Mouse (Mus musculus): Measurements from ENCODE around the gene Erc1. TPM values are rescaled to one million over a fixed set of nuclear protein-coding genes. Genes with fewer than 3 reads are reported as not detected.

The Erc1 gene
- total RNA-seq (2023): 17.8 TPM

GRCm38 (mm10) chr6:119848034-119848695, at the start of gene Erc1:
Erc1 (minus strand) TSS chr6:119848167.

GRCm38 (mm10) chr6:119543803-119544517, 304.0 kb downstream of the Erc1 start, which contains the start of gene Wnt5b:
Wnt5b (minus strand) TSS chr6:119544347.

Other genes with a start within 250 kb of the Erc1 start
- 18.6 TPM for gene Rad52, start 54.5 kb upstream of the Erc1 start, total RNA-seq (2023)
- 346 TPM for gene Wnk1, start 190.5 kb upstream of the Erc1 start, total RNA-seq (2023)
- not detected for gene Ninj2, start 245.2 kb upstream of the Erc1 start, total RNA-seq (2023)